Mouse (Mus musculus) lung, postnatal 0 days (tissue): ENCODE measurements around the gene Klhl13. TPM values are rescaled to one million over a fixed set of nuclear protein-coding genes. Genes with fewer than 3 reads are reported as not detected.

Source experiments
- ATAC-seq: fragments of 200-750 bp; cut with Nextera tagmentation; 2 replicates; pipeline ENCODE4 v1.8.0; 2017; ENCODE audit warnings: moderate library complexity
- DNase-seq: peaks from one replicate; pipeline ENCODE4 v3.0.0-alpha.2; 2016; ENCODE audit warnings: low spot score
- H3K27ac ChIP-seq: fragments of 300-500 bp; sonication (generic); 2 replicates; pipeline ENCODE4 v1.5.1; 2014; ENCODE audit warnings: antibody characterized with exemption, mild to moderate bottlenecking, low read length, mixed read lengths
- H3K27me3 ChIP-seq: fragments of 300-500 bp; sonication (generic); replicated peaks from 2 replicates; pipeline ENCODE4 v1.6.1; 2014; ENCODE audit warnings: low read length, mixed read lengths; ENCODE audit not compliant: insufficient read depth
- H3K36me3 ChIP-seq: fragments of 300-500 bp; sonication (generic); 2 replicates; pipeline ENCODE4 v1.6.1; 2014; ENCODE audit warnings: low read length, mixed read lengths; ENCODE audit not compliant: insufficient read depth
- H3K4me1 ChIP-seq: fragments of 300-500 bp; sonication (generic); 2 replicates; pipeline ENCODE4 v1.6.1; 2014; ENCODE audit warnings: antibody characterized with exemption, low read depth, low read length, mixed read lengths; ENCODE audit not compliant: insufficient read depth
- H3K4me2 ChIP-seq: fragments of 300-500 bp; sonication (generic); replicated peaks from 2 replicates; pipeline ENCODE4 v1.6.1; 2014; ENCODE audit warnings: low read depth, mild to moderate bottlenecking, low read length, moderate library complexity, mixed read lengths
- H3K4me3 ChIP-seq: fragments of 300-500 bp; sonication (generic); 2 replicates; pipeline ENCODE4 v1.5.1; 2014; ENCODE audit warnings: low read depth, low read length
- H3K9ac ChIP-seq: fragments of 300-500 bp; sonication (generic); replicated peaks from 2 replicates; pipeline ENCODE4 v1.6.1; 2014; ENCODE audit warnings: low read depth, mild to moderate bottlenecking
- H3K9me3 ChIP-seq: fragments of 300-500 bp; sonication (generic); 2 replicates; pipeline ENCODE4 v1.6.1; 2016; ENCODE audit warnings: low read length, mixed read lengths
- CTCF ChIP-seq: IDR thresholded peaks from 2 replicates; pipeline ENCODE4 v1.5.1; 2016; ENCODE audit warnings: antibody characterized with exemption, mild to moderate bottlenecking
- EP300 ChIP-seq: IDR thresholded peaks from 2 replicates; pipeline ENCODE4 v1.6.1; 2016; ENCODE audit warnings: antibody characterized with exemption, mild to moderate bottlenecking, control low read depth
- WGBS: fragments of 180-500 bp; shearing (Covaris S2); extraction: QIAGEN DNeasy Blood & Tissue Kit; methylation state at CpG from one replicate; pipeline ENCODE4 v1.1.7; 2014; 5-methylcytosine and 5-hydroxymethylcytosine counted together
- polyA plus RNA-seq: library from polyadenylated mRNA; unstranded; fragments of >200 nt; fragmentation: Nextera tagmentation; extraction: Ambion mirVana; gene quantifications from 2 replicates; pipeline ENCODE4 v1.2.1, GENCODE M21; 2015

Gene Klhl13
- polyA plus RNA-seq, 1 experiment from 2014 or later = 18.2 TPM

- Histone ChIP-seq H3K9ac (no peak overlapping the region), H3K4me2 (no peak overlapping the region), H3K27ac (no peak overlapping the region), H3K4me3 (no peak overlapping the region), H3K4me1 (no peaks in the 10 kb centered on the region), H3K27me3 (no peaks in the 10 kb centered on the region), H3K9me3 (no peaks in the 10 kb centered on the region), H3K36me3 (no peaks in the 10 kb centered on the region)
- 68% methylated on average over 1 of the region's 1 CpGs for WGBS
- TF ChIP-seq CTCF = peak; percentile 61
- TF ChIP-seq EP300 = no peak
- DNase-seq (no peak), ATAC-seq (no peak)
Measured at GRCm38 (mm10) chrX:23328116-23328515, 36.8 kb downstream of the Klhl13 start.

- H3K36me3 ChIP-seq = no peaks in the 10 kb centered on the region
- no peak overlapping the region for H3K9ac ChIP-seq
- TF ChIP-seq CTCF (no peak), EP300 (no peak)
- H3K4me1 ChIP-seq = no peaks in the 10 kb centered on the region
- no peak overlapping the region for H3K4me3 ChIP-seq
- no peak for ATAC-seq
- no peak overlapping the region for H3K27ac ChIP-seq
- DNase-seq = no peak
- no peaks in the 10 kb centered on the region for H3K9me3 ChIP-seq
- no peak overlapping the region for H3K4me2 ChIP-seq
- H3K27me3 ChIP-seq = no peaks in the 10 kb centered on the region
Measured at GRCm38 (mm10) chrX:23318857-23319256, 46.0 kb downstream of the Klhl13 start.

GRCm38 (mm10) chrX:23295952-23296598 is 68.8 kb downstream of the Klhl13 start:
- Histone ChIP-seq H3K9me3 (no peaks in the 10 kb centered on the region), H3K4me2 (no peak overlapping the region), H3K9ac (no peak overlapping the region), H3K36me3 (no peaks in the 10 kb centered on the region), H3K4me1 (no peaks in the 10 kb centered on the region), H3K27ac (no peak overlapping the region), H3K4me3 (no peak overlapping the region), H3K27me3 (no peaks in the 10 kb centered on the region)
- ATAC-seq (no peak), DNase-seq (peak; percentile 27)
- peak; percentile 59 for TF ChIP-seq CTCF
- TF ChIP-seq EP300 = no peak
- 32% methylated on average over 5 of the region's 5 CpGs for WGBS

GRCm38 (mm10) chrX:23285442-23285817 is 79.5 kb downstream of the Klhl13 start:
- no peak for DNase-seq
- H3K4me2 ChIP-seq = no peak overlapping the region
- no peak for TF ChIP-seq CTCF
- no peak for TF ChIP-seq EP300
- H3K9ac ChIP-seq = no peak overlapping the region
- H3K9me3 ChIP-seq = no peaks in the 10 kb centered on the region
- no peaks in the 10 kb centered on the region for H3K4me1 ChIP-seq
- WGBS = 40% methylated on average over 10 of the region's 10 CpGs
- H3K4me3 ChIP-seq = no peak overlapping the region
- H3K27me3 ChIP-seq = no peaks in the 10 kb centered on the region
- no peaks in the 10 kb centered on the region for H3K36me3 ChIP-seq
- no peak for ATAC-seq
- no peak overlapping the region for H3K27ac ChIP-seq

- Histone ChIP-seq H3K4me1 (no peaks in the 10 kb centered on the region), H3K4me2 (no peak overlapping the region), H3K9ac (no peak overlapping the region), H3K27me3 (no peaks in the 10 kb centered on the region), H3K27ac (no peak overlapping the region), H3K9me3 (no peaks in the 10 kb centered on the region), H3K4me3 (no peak overlapping the region), H3K36me3 (no peaks in the 10 kb centered on the region)
- 64% methylated on average over 11 of the region's 11 CpGs for WGBS
- ATAC-seq (no peak), DNase-seq (no peak)
- TF ChIP-seq EP300 (no peak), CTCF (no peak)
Measured at GRCm38 (mm10) chrX:23284530-23285441, 80.1 kb downstream of the Klhl13 start.

- Histone ChIP-seq H3K27ac (no peak overlapping the region), H3K4me3 (no peak overlapping the region), H3K9me3 (no peaks in the 10 kb centered on the region), H3K9ac (no peak overlapping the region), H3K4me1 (no peaks in the 10 kb centered on the region), H3K4me2 (no peak overlapping the region), H3K27me3 (no peaks in the 10 kb centered on the region), H3K36me3 (no peaks in the 10 kb centered on the region)
- no peak for TF ChIP-seq CTCF
- no peak for TF ChIP-seq EP300
- 35% methylated on average over 1 of the region's 1 CpGs for WGBS
- ATAC-seq (no peak), DNase-seq (no peak)
Measured at GRCm38 (mm10) chrX:23267601-23268000, 97.3 kb downstream of the Klhl13 start.
